ENCODE assay signal across 7 mouse cellular contexts in genomic region chr2:27235729-27236128, GRCm38 (mm10). TPM values are rescaled to one million over a fixed set of nuclear protein-coding genes. Genes with fewer than 3 reads are reported as not detected.
DNase-seq lines count a peak whose midpoint lies in the region; ATAC-seq lines count a peak whose summit lies in the region.

No protein-coding gene starts in this region.

- intact Hi-C loops in heart, postnatal 36 days (cut with DNase I), result loop anchor here (2.0 to 10.0 kb wide), 4 partner anchors 109 to 591 kb away; partner anchors contain the start of genes Stkld1 and Surf4
- intact Hi-C loops in left cerebral cortex, postnatal 14 days (cut with DNase I), result loop anchor here (1.0 to 5.0 kb wide), 3 partner anchors 108 to 305 kb away; no protein-coding TSS in a partner anchor

- ATAC-seq in embryonic facial prominence, embryonic 14.5 days (ENCODE audit: low read depth), result peak; percentile 66
- no peak for ATAC-seq in midbrain, embryonic 14.5 days (ENCODE audit: low FRiP score, low TSS enrichment)
- peak; percentile 59; the same call in 1 of the 2 replicates for ATAC-seq in stomach, embryonic 14.5 days (ENCODE audit: insufficient number of reproducible peaks, insufficient read depth, low FRiP score, low read depth)

- no peak overlapping the region for H3K27ac ChIP-seq in embryonic facial prominence, embryonic 14.5 days (replicated peaks; ENCODE audit: low read depth, low read length)
- H3K27ac ChIP-seq in midbrain, embryonic 14.5 days (replicated peaks; ENCODE audit: low read depth, low read length), result no peak overlapping the region
- no peak overlapping the region for H3K27ac ChIP-seq in stomach, embryonic 14.5 days (ENCODE audit: low read length)

- no peak overlapping the region for H3K9ac ChIP-seq in embryonic facial prominence, embryonic 14.5 days (ENCODE audit: low read depth, low read length)
- H3K9ac ChIP-seq in midbrain, embryonic 14.5 days (replicated peaks; ENCODE audit: low read length), result no peak overlapping the region
- no peak overlapping the region for H3K9ac ChIP-seq in stomach, embryonic 14.5 days (replicated peaks; ENCODE audit: low read depth, low read length)

- no peaks in the 10 kb centered on the region for H3K36me3 ChIP-seq in embryonic facial prominence, embryonic 14.5 days (ENCODE audit: control insufficient read depth, insufficient read depth, low read length)
- H3K36me3 ChIP-seq in midbrain, embryonic 14.5 days (ENCODE audit: control insufficient read depth, insufficient read depth, low read length), result no peaks in the 10 kb centered on the region
- H3K36me3 ChIP-seq in stomach, embryonic 14.5 days (ENCODE audit: control insufficient read depth, insufficient read depth, low read length), result no peaks in the 10 kb centered on the region

- 14% methylated on average over 3 of the region's 3 CpGs for WGBS in embryonic facial prominence, embryonic 14.5 days
- 19% methylated on average over 3 of the region's 3 CpGs for WGBS in midbrain, embryonic 14.5 days
- WGBS in stomach, embryonic 14.5 days, result 8% methylated on average over 3 of the region's 3 CpGs

- no peaks in the 10 kb centered on the region for H3K9me3 ChIP-seq in embryonic facial prominence, embryonic 14.5 days (ENCODE audit: control insufficient read depth, low read length)
- no peaks in the 10 kb centered on the region for H3K9me3 ChIP-seq in midbrain, embryonic 14.5 days (ENCODE audit: control insufficient read depth, low read length)
- H3K9me3 ChIP-seq in stomach, embryonic 14.5 days (ENCODE audit: control insufficient read depth, low read depth, low read length), result no peaks in the 10 kb centered on the region

- H3K27me3 ChIP-seq in embryonic facial prominence, embryonic 14.5 days (replicated peaks; ENCODE audit: control insufficient read depth, insufficient read depth, low read length), result no peaks in the 10 kb centered on the region
- H3K27me3 ChIP-seq in midbrain, embryonic 14.5 days (ENCODE audit: control insufficient read depth, insufficient read depth, low read length), result no peaks in the 10 kb centered on the region
- H3K27me3 ChIP-seq in stomach, embryonic 14.5 days (ENCODE audit: control insufficient read depth, insufficient read depth, low read length), result no peaks in the 10 kb centered on the region

- no peaks in the 10 kb centered on the region for H3K4me1 ChIP-seq in embryonic facial prominence, embryonic 14.5 days (ENCODE audit: control insufficient read depth, insufficient read depth, low read length)
- H3K4me1 ChIP-seq in midbrain, embryonic 14.5 days (ENCODE audit: control insufficient read depth, insufficient read depth, low read length), result no peaks in the 10 kb centered on the region
- H3K4me1 ChIP-seq in stomach, embryonic 14.5 days (ENCODE audit: control insufficient read depth, insufficient read depth, low read length), result no peaks in the 10 kb centered on the region

- no peak overlapping the region for H3K4me2 ChIP-seq in embryonic facial prominence, embryonic 14.5 days (ENCODE audit: low read depth, low read length)
- H3K4me2 ChIP-seq in midbrain, embryonic 14.5 days (ENCODE audit: low read length), result no peak overlapping the region
- no peak overlapping the region for H3K4me2 ChIP-seq in stomach, embryonic 14.5 days (replicated peaks; ENCODE audit: low read depth, low read length)

- H3K4me3 ChIP-seq in embryonic facial prominence, embryonic 14.5 days (ENCODE audit: low read depth, low read length), result no peak overlapping the region
- H3K4me3 ChIP-seq in midbrain, embryonic 14.5 days (replicated peaks; ENCODE audit: low read depth, low read length), result no peak overlapping the region
- no peak overlapping the region for H3K4me3 ChIP-seq in stomach, embryonic 14.5 days (ENCODE audit: low read depth, low read length)

- peak; percentile 35 for DNase-seq in ES-CJ7 (ENCODE audit: low read depth, low spot score)
- peak; percentile 85 for DNase-seq in adrenal gland, postnatal 10 days
- peak; percentile 70 for DNase-seq in embryonic facial prominence, embryonic 14.5 days (ENCODE audit: low spot score)
- peak; percentile 76 to 79 for DNase-seq in heart, postnatal 36 days
- peak; percentile 85 to 86 for DNase-seq in left cerebral cortex, postnatal 14 days (ENCODE audit: low spot score in 2 of 2)
- peak; percentile 87 for DNase-seq in midbrain, embryonic 14.5 days

RNA-seq across cellular contexts. Expression of gene Sardh, which starts 12.4 kb away (rescaled TPM):
- 10 to 100 TPM; 46.6 to 79.0 TPM for total RNA-seq in adrenal gland, postnatal 10 days (2021)
- 10.2 and 10.7 TPM in 2 replicates for polyA plus RNA-seq in embryonic facial prominence, embryonic 14.5 days (2014; fragmentation: Nextera tagmentation; extraction: Ambion mirVana)
- 1 to 10 TPM; 4.8 to 7.1 TPM for total RNA-seq in heart, postnatal 36 days (2021)
- 10 to 100 TPM; 11.1 to 12.9 TPM for total RNA-seq in left cerebral cortex, postnatal 14 days (2021)
- 3.2 and 4.5 TPM in 2 replicates for polyA plus RNA-seq in midbrain, embryonic 14.5 days (2014; fragmentation: Nextera tagmentation; extraction: Ambion mirVana)
- 11.9 and 12.2 TPM in 2 replicates for polyA plus RNA-seq in stomach, embryonic 14.5 days (2014; fragmentation: Nextera tagmentation; extraction: Ambion mirVana)

Comparison
In these comparisons a context has a peak if more than half of its experiments do, and no peak if none do; other contexts are left out.
1. DNase-seq: peak in every context shown above with its lines; median percentile 87 in midbrain, embryonic 14.5 days; 86 in left cerebral cortex, postnatal 14 days; 85 in adrenal gland, postnatal 10 days; 78 in heart, postnatal 36 days; 70 in embryonic facial prominence, embryonic 14.5 days; 35 in ES-CJ7.